Mouse (Mus musculus): ENCODE data around the gene Rbmx2.

DNA sequence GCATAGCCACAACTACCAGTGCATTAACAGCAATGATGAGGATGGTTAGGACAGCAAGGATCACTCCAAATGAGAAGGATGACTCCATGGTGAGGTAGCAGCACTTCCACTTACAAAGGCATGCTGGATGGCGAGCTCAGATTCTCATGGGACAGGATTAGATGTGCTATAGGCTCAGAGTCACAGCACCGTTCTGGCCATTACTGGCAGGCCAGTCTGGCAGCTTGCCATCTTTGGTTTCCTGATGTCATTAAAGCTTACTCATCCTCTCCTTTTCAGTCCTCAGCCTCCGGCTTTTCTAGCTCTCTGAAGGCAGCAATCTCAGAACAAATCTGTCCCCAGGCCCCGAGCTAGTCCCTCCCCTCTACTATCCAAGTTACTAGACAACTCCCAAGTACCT is 20.6 kb upstream of the Rbmx2 start, which contains the start of gene Gpr119:
- TF ChIP-seq CTCF (IDR thresholded peaks at IDR 0.05; ENCODE audit: borderline replicate concordance, insufficient read depth, low read length) (no peak), POLR2A (IDR thresholded peaks at IDR 0.05; ENCODE audit: low read depth, low read length) (no peak)

All from embryonic fibroblast, embryonic 13.5 days (primary cell).